Mouse (Mus musculus) left cerebral cortex, adult 11 months (tissue): ENCODE results near the gene Aldh8a1.

Experiments used
- DNase-seq: peaks from one replicate; pipeline ENCODE4 v3.0.0; 2022; ENCODE audit warnings: low spot score

Aldh8a1 gene

GRCm38 (mm10) chr10:21376682-21377473 is at the start of gene Aldh8a1:
Gene Aldh8a1 (plus strand): TSS chr10:21377291.
- DNase-seq = no peak

GRCm38 (mm10) chr10:21327605-21328135 is 49.4 kb upstream of the Aldh8a1 start:
- DNase-seq = no peak

- no peak for DNase-seq
These were observed 42.6 kb upstream of the Aldh8a1 start for GRCm38 (mm10) chr10:21334349-21335105.

- no peak for DNase-seq
These were observed 41.6 kb upstream of the Aldh8a1 start for GRCm38 (mm10) chr10:21335534-21335933.

- DNase-seq = no peak
These were observed 39.9 kb upstream of the Aldh8a1 start for GRCm38 (mm10) chr10:21337191-21337590.

- DNase-seq = no peak
These were observed 35.4 kb upstream of the Aldh8a1 start for GRCm38 (mm10) chr10:21341706-21342105.

GRCm38 (mm10) chr10:21342331-21343005 is 34.6 kb upstream of the Aldh8a1 start:
- no peak for DNase-seq

- DNase-seq = no peak
These were observed 29.8 kb upstream of the Aldh8a1 start for GRCm38 (mm10) chr10:21347332-21347731.

- no peak for DNase-seq
These were observed 27.6 kb upstream of the Aldh8a1 start for GRCm38 (mm10) chr10:21349449-21349848.

- DNase-seq = no peak
These were observed 27.1 kb upstream of the Aldh8a1 start for GRCm38 (mm10) chr10:21349946-21350345.

GRCm38 (mm10) chr10:21350531-21351515 is 26.3 kb upstream of the Aldh8a1 start:
- no peak for DNase-seq

GRCm38 (mm10) chr10:21351766-21352165 is 25.3 kb upstream of the Aldh8a1 start:
- DNase-seq = no peak

- no peak for DNase-seq
These were observed 23.2 kb upstream of the Aldh8a1 start for GRCm38 (mm10) chr10:21353890-21354289.

GRCm38 (mm10) chr10:21354506-21354905 is 22.6 kb upstream of the Aldh8a1 start:
- DNase-seq = no peak

- DNase-seq = no peak
These were observed 19.1 kb upstream of the Aldh8a1 start for GRCm38 (mm10) chr10:21357986-21358385.

GRCm38 (mm10) chr10:21359086-21359485 is 18.0 kb upstream of the Aldh8a1 start:
- DNase-seq = no peak

- DNase-seq = no peak
These were observed 15.2 kb upstream of the Aldh8a1 start for GRCm38 (mm10) chr10:21361871-21362270.

GRCm38 (mm10) chr10:21363297-21363696 is 13.8 kb upstream of the Aldh8a1 start:
- DNase-seq = no peak

GRCm38 (mm10) chr10:21364946-21365345 is 12.1 kb upstream of the Aldh8a1 start:
- DNase-seq = no peak

- DNase-seq = no peak
These were observed 11.2 kb upstream of the Aldh8a1 start for GRCm38 (mm10) chr10:21365897-21366296.

GRCm38 (mm10) chr10:21366471-21366870 is 10.6 kb upstream of the Aldh8a1 start:
- DNase-seq = no peak
